Mouse (Mus musculus): ENCODE data around the gene Gipc2.

Gipc2 gene

DNA sequence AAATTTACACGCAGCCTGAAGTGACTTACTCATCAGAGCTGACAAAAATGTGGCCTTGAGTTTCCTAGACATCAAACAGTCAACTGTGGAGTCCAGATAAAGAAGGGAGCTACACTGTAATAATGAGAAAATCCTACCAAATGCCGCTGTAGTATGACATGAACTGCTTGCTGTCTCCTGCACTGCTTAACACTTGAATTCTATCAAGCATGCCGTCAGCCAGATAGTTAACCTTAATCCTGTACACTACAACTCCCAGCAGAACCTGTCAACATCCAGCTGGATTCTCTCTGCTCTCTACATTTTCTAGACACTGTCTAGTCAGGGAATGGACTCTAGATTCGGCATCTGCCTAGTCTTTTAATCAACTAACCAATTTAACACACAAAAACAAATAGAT, 23.3 kb upstream of the Gipc2 start:
- DNase-seq = no peak

GRCm38 (mm10) chr3:152186106-152186505, 20.1 kb upstream of the Gipc2 start:
- no peak for DNase-seq

DNA sequence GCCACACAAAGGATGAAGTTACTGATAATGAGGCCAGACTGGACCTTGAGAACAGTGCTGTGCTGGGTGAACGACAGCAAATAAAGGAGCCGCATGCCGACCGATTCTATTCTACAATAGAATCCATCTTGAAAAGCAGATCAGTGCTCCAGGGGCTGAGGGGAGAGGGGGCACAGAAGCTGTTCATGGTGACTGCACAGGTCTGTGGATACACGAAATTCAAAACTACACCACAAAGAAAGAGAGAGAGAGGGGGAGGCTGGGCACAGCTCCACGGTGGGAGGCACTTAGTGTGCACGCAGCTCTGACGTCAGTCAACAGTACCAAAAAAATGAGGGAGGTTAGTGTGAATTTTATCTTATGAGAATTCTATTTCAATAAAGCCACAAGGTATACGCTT, 17.5 kb upstream of the Gipc2 start:
- DNase-seq = no peak

DNA sequence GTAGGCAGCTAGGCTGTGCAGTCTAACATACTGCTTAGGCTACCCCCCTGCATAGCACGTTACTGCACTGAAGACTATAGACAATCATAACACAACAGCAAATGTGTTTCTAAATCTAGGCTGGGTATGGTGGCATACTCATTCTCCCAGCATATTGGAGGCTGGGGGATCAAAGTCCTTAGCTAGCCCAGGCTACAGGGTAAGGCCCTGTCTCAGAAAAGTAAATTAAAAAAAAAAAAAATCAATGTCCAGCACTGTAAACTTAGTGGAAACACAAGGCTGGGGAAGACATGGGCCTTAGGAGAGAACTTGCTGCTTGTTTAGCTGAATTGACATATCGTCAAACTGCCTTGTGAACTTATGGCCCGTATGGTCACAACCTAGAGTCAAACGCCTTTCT, 14.6 kb upstream of the Gipc2 start:
- DNase-seq = no peak

DNA sequence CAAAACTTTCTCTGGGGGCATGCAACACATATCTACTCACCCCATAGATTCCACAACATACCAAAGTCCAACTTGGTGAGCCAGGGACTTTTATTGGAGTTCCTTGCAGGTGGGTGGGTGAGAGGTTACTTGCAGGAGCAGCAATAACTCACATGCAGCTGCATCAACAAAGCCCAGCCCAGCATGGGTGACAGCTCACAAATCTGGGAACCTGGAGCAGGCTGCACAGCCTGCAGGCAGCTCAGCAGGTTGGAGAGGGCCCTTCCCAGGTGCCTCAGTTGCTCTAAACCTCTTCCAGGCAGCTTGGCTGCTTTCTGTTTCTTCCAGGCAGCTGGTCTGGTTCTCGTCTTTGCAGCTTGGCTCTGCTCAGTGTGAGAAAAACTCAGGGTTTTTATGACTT, 13.3 kb upstream of the Gipc2 start:
- DNase-seq = no peak

DNA sequence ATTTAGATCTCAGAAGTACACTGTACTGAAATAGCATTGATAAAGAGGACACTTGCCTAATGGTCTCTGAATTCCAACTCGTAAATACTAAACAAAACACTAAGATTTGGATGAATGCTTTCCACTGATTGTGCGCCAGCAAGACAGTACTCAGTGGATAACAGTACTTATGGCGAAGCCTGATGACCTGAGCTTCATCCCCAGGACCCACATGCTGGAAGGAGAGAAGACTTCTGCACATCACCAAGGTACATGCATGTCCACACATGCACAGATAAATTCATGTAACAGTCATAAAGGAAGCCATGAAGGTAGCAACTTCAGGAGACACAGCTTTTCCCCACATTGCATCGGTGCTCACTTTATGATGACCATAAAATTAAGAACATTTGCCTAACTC, 12.8 kb upstream of the Gipc2 start:
- DNase-seq = no peak

GRCm38 (mm10) chr3:152172322-152172935, 6.4 kb upstream of the Gipc2 start:
- DNase-seq = no peak

DNA sequence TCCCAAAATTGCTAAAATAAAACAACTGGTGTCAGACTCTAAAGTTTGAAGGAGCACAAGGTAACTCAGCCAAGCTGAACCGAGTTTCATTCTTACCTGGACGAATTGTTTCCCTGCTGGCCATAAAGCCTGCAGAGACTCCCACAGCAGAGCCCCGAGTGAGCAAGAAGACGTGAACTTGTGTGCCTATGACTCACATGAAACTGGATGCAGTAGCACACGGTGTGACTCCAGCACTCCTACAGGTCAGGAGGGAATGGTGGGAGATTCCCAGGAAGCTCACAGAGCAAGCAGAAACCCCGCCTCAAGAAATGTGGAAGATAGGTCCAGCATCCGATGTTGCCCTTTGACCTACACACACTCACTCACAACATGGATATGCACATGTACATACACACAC, 5.8 kb upstream of the Gipc2 start:
- no peak for DNase-seq

DNA sequence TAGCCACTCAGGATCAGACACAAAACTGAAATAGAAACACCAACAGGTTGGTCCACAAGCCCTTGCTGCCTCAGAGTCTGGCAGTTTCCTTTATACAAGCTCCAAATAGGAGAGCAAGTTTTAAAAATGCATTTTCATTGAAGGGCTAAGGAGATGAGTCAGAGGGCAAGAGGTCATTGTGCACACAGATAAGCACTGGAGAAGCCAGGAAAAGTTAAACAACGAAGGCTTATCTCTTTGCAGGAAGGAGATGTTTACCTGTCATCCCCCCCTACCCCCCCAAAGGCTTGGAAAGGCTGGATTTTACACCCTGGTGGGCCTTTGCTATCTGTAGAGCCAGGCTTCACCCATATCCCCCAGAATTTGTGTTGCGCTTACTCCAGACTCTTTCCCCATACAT, 5.2 kb upstream of the Gipc2 start:
- no peak for DNase-seq

DNA sequence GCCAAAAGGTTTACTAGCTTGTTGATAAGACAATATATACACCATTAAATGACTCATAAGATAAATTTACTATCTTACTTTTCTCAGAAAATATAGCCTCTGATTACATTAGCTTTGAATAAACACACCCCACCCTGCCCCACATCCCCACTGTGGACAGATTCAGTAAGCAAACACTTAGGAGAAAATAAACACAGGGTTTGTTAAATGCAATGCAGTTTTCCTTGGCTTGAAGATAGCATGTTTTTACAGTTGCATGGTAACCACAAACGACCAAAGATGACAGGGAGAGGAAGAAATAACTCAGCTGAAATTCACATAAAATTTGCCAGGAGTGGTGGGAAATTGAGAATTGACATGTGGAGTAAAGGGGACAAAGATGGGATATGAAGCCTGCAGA, 4.4 kb upstream of the Gipc2 start:
- no peak for DNase-seq

DNA sequence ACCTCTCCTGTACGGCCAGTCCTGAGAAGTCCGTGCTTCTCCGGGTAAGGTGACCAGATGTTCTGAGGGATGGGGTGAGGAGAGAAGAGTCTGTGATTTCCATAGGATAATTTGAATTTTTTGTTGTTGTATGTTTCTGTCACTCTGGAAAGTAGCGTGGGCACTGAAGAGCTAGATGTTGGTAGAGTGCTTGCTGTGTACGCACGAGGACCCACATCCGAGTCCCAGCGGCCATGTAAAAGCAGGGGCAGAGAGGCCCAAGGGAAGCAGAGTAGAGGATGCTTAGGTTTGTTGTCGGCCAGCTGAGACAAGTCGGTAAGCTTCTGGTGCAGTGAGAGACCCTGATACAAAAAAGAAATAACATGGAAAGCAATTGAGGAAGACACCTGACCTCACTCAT, 2.0 kb upstream of the Gipc2 start:
- DNase-seq = no peak

DNA sequence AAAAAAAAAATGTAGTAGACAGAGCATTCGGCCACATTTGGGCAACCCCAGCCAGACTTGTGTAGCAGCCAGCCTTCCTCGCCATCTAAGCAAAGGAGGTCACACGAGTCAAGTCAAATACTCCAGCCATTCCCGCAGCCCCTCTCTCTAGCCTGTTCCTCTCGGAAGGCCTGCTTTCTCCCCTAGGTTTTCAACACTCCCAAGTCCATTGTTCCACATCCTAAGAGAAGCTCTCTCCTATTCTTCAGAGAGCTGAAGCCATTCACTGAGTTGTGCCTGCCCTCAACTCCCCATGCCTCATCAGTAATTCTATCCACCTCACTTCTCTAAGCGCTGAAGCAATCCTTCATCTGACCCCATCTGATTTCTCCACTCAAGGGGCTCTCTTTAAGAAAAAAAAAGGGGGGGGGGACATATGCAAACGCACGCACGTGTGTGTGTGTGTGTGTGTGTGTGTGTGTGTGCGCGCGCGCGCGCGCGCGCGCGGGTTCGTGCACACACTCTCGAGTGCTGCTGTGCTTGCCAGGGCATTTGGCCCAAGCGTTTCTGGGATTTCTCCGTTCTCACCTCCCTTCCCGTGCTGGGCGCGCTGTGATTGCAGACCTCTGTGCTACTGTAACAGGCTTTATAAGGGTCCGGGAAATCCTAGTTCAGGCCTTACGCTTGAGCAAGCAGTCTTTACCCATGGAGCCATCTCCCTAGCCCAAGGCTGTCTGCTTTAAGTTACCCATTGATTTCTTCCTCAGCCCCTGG, 845 bp upstream of the Gipc2 start:
- DNase-seq = no peak

- peak; percentile 45 for DNase-seq
Observed at GRCm38 (mm10) chr3:152165351-152166098, 505 bp downstream of the Gipc2 start.

GRCm38 (mm10) chr3:152165014-152165350, 1.0 kb downstream of the Gipc2 start:
- DNase-seq = no peak

DNA sequence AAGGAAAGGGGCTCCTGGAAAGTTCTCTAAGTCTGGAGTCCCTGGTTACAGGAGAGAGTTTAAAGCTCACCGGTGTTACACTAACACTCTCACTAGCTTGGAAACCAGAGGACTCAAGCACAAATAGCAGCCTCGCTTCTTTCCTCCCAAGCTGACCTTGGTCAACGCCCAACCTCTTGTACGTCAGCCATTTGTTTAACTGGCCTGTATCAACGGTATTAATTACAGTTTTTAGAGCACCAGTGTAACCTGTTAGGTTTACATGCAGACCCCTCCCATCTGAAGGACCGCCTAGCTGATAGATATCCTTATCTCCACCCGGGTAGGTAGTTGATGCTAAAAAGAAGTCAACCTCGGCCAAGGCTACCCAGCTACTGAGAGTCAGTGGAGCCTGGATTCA, 2.7 kb downstream of the Gipc2 start:
- no peak for DNase-seq

DNA sequence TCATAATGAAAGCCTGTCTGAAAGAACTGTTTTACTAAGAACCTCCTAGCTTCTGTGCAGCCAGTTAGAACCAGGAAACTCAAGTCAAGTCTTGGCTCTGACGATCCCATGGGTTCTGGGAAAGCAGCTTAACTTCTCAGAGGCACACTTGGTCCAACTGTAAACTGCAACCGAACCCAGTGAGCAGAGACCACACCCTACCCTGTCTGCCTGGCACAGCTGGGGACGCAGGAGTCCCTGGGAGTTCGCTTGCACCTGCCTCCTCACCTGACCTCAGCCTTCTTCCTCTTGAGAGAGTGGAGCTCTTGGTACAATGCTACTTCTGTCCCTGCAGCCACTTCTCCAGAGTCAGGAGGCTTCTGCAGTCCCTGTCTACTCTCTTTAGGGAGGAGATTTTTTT, 5.4 kb downstream of the Gipc2 start:
- no peak for DNase-seq

DNA sequence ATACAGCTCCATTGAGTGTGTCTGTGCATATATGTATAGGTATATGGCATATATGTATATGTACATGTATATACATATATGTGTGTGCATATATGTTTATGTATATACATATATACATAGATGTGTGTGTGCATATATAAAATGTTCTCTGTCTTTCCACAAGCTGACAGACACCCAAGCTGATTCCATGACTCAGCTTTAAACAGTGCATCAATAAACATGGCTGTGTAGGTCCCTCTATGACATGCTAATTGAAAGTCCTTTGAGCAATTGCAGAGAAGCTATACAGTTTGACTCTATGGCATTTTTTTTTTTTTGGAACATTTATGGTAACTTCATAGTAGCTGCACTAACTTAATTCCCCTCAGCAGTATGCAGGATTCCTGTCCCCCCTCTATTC, 6.7 kb downstream of the Gipc2 start:
- DNase-seq = no peak

DNA sequence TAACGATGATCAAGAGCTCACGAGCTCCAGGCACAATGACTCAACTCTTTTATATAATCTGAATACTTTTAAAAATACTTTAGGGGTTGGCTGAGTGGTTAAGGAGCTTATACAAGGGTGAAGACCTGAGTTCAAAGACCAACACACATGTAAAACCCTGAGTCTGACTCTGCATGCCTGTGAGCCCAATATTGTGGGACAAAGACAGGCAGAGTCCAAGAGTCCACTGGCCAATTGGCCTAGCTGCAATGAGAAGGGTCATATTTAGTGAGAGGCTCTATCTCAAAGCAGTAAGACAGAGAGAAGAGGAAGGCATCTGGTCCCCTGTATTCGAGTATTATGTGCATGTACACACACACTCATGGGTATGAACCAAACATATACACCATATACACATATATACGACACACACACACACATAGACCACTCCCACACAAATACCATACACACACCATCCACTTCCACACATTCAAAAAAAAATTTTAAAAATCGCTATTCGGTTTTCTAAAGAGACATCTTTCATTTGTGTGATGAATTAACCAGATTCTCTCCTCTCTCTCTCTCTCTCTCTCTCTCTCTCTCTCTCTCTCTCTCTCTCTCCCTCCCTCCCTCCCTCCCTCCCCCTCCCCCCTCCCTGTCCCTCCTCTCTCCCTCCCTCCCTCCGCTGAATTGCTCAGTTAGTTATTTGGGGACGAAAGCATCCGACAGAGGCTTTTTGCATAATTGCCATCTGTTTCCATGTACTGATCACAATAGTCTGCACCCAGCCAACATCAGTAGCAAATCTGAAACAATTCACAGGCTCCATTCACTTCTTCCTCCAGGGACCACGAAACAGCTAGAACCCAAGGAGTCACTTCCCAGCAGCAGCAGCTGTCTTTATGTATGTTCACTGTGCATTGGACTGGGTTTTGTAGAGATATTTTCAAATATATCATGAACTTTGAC, 7.4 kb downstream of the Gipc2 start:
- DNase-seq = no peak

DNA sequence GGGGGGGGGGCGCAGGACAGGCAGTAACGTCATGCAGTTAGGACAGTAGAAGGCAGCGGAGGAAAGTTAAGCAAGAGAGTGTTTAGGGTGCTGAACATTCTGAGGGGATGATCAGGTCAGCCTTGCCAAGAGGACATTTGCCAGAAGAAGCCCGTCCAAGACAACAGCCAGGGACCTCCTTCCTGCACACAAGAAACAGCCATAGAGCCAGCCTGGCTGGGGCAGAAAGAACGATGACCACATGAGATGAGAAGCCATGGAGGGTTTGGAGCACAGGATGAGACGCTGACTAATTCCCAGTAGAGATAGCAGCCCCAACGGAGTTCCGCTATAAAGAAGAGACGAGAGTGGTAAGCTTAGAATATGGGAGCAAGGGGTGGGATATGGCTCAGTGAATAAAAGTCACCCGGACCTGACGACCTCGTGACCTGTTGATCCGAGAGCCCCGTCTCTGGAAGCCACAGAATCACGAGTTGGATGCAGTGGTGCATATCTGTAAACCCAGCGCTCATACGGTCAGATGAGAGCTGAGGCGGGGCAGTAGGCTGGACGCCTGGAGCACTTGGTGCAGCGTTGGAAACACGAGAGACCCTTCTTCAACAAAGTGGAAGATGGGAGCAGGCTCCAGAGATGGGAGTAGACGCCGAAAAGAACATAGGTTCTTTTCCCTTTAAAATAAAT, 9.1 kb downstream of the Gipc2 start:
- DNase-seq = no peak

GRCm38 (mm10) chr3:152155296-152155948, 10.6 kb downstream of the Gipc2 start:
- DNase-seq = no peak

GRCm38 (mm10) chr3:152154095-152154494, 11.9 kb downstream of the Gipc2 start:
- no peak for DNase-seq

GRCm38 (mm10) chr3:152153152-152153551, 12.9 kb downstream of the Gipc2 start:
- DNase-seq = no peak

Measured in cerebellum, adult 11 months (tissue).